Mouse (Mus musculus) cortical plate, adult 2 months (tissue): ENCODE measurements at regions not wholly inside any gene's neighbourhood (a gene's known extent, or its start where the extent isn't known, plus 50 kb on each side); places are given as distances from the start of the nearest gene placed in this dataset.

ENCODE experiments used
- H3K27ac ChIP-seq: fragments of 200-500 bp; 2 replicates; pipeline ENCODE4 v1.5.1; 2012; ENCODE audit warnings: low read length, control low read depth, inconsistent platforms; ENCODE audit not compliant: insufficient read depth
- H3K4me1 ChIP-seq: fragments of 200-500 bp; 2 replicates; pipeline ENCODE4 v1.6.1; 2011; ENCODE audit warnings: low read length; ENCODE audit not compliant: control insufficient read depth, insufficient read depth
- H3K4me3 ChIP-seq: fragments of 200-500 bp; 2 replicates; pipeline ENCODE4 v1.5.1; 2011; ENCODE audit warnings: mild to moderate bottlenecking, low read length, control low read depth; ENCODE audit not compliant: insufficient read depth
- CTCF ChIP-seq: fragments of 200-500 bp; IDR thresholded peaks from 2 replicates; pipeline ENCODE4 v1.5.1; 2011; ENCODE audit warnings: mild to moderate bottlenecking, control low read depth, low read length; ENCODE audit not compliant: insufficient read depth; ENCODE audit errors: extremely low read depth
- POLR2A ChIP-seq: fragments of 200-500 bp; IDR thresholded peaks from 2 replicates; pipeline ENCODE4 v1.6.1; 2011; ENCODE audit warnings: mild to moderate bottlenecking, low read length, control low read depth; ENCODE audit not compliant: insufficient read depth; ENCODE audit errors: extremely low read depth

GRCm38 (mm10) chr6:127336681-127337397 is 109.8 kb upstream of the Parp11 start:
- no peak overlapping the region for H3K27ac ChIP-seq

GRCm38 (mm10) chr6:127337398-127337871 is 109.2 kb upstream of the Parp11 start:
- Histone ChIP-seq H3K27ac (no peak overlapping the region), H3K4me3 (no peak overlapping the region), H3K4me1 (peaks cover 1% of the 10 kb centered on the region; the same call in 1 of the 2 replicates)
- TF ChIP-seq POLR2A = no peak
- no peak for TF ChIP-seq CTCF

More at GRCm38 (mm10) chr6:127336681-127337397, 109.8 kb upstream of the Parp11 start:
- TF ChIP-seq POLR2A (no peak), CTCF (no peak)
- H3K4me3 ChIP-seq = no peak overlapping the region
- H3K4me1 ChIP-seq = peaks cover 1% of the 10 kb centered on the region; the same call in 1 of the 2 replicates

- no peak for TF ChIP-seq POLR2A
- Histone ChIP-seq H3K4me1 (peaks cover 1% of the 10 kb centered on the region; the same call in 1 of the 2 replicates), H3K4me3 (no peak overlapping the region)
Measured at GRCm38 (mm10) chr6:127338412-127338811, 108.2 kb upstream of the Parp11 start.

GRCm38 (mm10) chr6:127341604-127342003 is 105.0 kb upstream of the Parp11 start:
- no peak overlapping the region for H3K27ac ChIP-seq
- H3K4me1 ChIP-seq = peaks cover 1% of the 10 kb centered on the region; the same call in 1 of the 2 replicates
- TF ChIP-seq CTCF (no peak), POLR2A (no peak)
- H3K4me3 ChIP-seq = no peak overlapping the region

More at GRCm38 (mm10) chr6:127338412-127338811, 108.2 kb upstream of the Parp11 start:
- H3K27ac ChIP-seq = no peak overlapping the region

- TF ChIP-seq CTCF (no peak), POLR2A (no peak)
- no peak overlapping the region for H3K27ac ChIP-seq
- no peaks in the 10 kb centered on the region for H3K4me1 ChIP-seq
Measured at GRCm38 (mm10) chr6:127348770-127349409, 97.8 kb upstream of the Parp11 start.

GRCm38 (mm10) chr6:127349479-127350110 is 97.0 kb upstream of the Parp11 start:
- Histone ChIP-seq H3K4me1 (no peaks in the 10 kb centered on the region), H3K4me3 (no peak overlapping the region), H3K27ac (no peak overlapping the region)
- no peak for TF ChIP-seq POLR2A

More at GRCm38 (mm10) chr6:127348770-127349409, 97.8 kb upstream of the Parp11 start:
- H3K4me3 ChIP-seq = no peak overlapping the region

- Histone ChIP-seq H3K4me3 (no peak overlapping the region), H3K4me1 (no peaks in the 10 kb centered on the region), H3K27ac (no peak overlapping the region)
- no peak for TF ChIP-seq CTCF
- no peak for TF ChIP-seq POLR2A
Measured at GRCm38 (mm10) chr6:127351691-127352090, 94.9 kb upstream of the Parp11 start.

- H3K4me3 ChIP-seq = no peak overlapping the region
- H3K4me1 ChIP-seq = no peaks in the 10 kb centered on the region
- no peak overlapping the region for H3K27ac ChIP-seq
- TF ChIP-seq CTCF (no peak), POLR2A (no peak)
Measured at GRCm38 (mm10) chr6:127355112-127355511, 91.5 kb upstream of the Parp11 start.

GRCm38 (mm10) chr6:127356442-127356841 is 90.2 kb upstream of the Parp11 start:
- no peak for TF ChIP-seq POLR2A
- TF ChIP-seq CTCF = no peak
- no peaks in the 10 kb centered on the region for H3K4me1 ChIP-seq
- H3K4me3 ChIP-seq = no peak overlapping the region
- H3K27ac ChIP-seq = no peak overlapping the region
